Mouse (Mus musculus) neutrophil, adult 5-6 weeks (primary cell): ENCODE measurements around the gene Sgsm1. TPM values are rescaled to one million over a fixed set of nuclear protein-coding genes. Genes with fewer than 3 reads are reported as not detected.

Experiments used
- ATAC-seq: fragments of 151-379, 151-347 bp; 2 replicates; pipeline ENCODE4 v1.8.0; 2017; ENCODE audit warnings: mild to moderate bottlenecking, moderate TSS enrichment; ENCODE audit not compliant: insufficient number of reproducible peaks, poor library complexity, low FRiP score, severe bottlenecking; ENCODE audit errors: extremely low read depth
- total RNA-seq: library from RNA; stranded (forward); fragments of 200-1000 nt; gene quantifications from 2 replicates; pipeline ENCODE4 v1.2.3, GENCODE M21; 2017

The Sgsm1 gene
- total RNA-seq, 1 experiment from 2014 or later, result not detected

DNA sequence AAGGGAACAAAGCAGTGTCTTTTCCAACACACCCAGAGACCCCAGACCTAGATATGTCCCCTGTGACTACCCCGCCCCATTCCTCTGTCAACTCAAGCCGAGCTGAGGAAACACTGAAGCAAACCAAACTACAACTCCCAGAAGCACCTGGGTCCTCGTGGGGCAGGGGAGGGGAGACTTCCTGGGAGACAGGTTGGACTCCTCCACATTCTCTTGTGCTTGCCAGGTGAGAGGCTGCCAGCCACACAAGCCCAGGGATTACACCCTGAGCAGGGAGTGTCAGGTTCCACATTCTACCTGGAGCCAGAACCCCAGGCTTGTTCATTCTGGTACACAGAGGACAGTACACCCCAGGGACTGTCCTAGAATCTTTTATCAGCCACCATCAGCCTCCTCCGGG lies 86.7 kb downstream of the Sgsm1 start:
- ATAC-seq, result no peak

DNA sequence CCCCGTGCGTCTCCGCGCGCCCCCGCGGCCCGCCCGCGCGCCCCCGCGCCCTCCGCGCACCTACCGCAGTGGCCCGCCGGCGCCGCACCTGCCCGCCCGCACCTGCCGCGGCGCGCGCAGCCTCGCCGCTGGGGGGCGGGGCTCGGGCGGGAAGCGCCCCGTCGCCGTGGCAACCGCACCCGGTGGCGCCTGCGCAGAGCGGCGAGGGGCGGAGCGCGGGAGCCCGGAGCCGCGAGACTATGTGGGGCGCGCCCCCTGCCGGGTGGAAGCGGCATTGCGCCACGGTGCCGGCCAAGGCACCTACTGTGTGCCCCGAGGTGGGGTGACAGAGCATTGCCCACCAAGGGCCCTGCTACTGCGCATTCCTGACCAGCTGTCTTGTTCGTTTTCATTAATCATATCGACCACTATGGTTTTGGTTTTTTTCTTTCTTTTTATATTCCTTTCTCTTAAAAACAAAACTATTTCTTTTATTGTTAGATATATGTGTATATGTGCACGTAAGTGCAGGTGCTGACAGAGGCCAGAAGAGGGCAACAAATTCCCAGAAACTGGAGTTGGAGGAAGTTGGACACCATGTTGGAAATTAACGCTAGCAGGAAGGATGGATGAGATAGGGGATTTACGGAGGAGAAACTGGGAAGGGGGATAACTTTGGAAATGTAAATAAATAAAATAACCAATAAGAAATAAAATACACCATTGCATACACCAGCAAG lies 89.3 kb downstream of the Sgsm1 start, which contains the start of gene 2900026A02Rik:
TSS of gene 2900026A02Rik (minus strand) at position 90 of the 719 bp plus-strand sequence.
- ATAC-seq, result no peak

GRCm38 (mm10) chr5:113220383-113221146 lies 90.0 kb downstream of the Sgsm1 start:
- no peak for ATAC-seq

- no peak for ATAC-seq
Observed at GRCm38 (mm10) chr5:113219876-113220275, 90.7 kb downstream of the Sgsm1 start.

GRCm38 (mm10) chr5:113219450-113219849 lies 91.1 kb downstream of the Sgsm1 start:
- no peak for ATAC-seq

DNA sequence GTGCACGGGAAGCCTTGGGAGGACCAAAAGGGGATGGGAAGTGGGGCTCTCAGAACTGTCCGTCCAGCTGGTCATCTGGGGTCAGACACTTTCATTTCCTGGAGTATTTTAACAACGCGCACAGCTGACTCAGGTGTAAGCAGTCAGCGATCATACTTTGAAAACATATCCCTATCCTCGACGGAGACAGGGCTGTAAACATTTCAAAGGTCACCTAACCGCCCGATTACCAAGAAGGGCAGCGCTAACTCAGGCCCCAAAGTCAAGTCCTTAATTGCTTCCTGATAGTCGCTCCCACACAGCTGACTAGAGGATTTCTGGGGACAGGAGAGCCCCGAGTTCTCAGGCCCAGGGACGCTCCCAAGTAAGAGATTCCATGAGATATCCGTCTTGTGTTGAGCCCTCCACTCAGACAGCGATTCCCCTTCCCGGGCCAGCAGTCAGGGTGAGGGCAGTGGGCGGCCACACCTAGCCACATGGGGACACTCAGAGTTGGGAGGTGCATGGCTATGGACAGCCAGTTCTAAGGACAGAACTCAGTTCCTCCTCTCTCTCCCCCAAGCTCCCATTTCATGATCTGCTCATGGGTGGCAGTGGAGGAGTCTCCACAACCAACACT lies 91.9 kb downstream of the Sgsm1 start:
- no peak for ATAC-seq

DNA sequence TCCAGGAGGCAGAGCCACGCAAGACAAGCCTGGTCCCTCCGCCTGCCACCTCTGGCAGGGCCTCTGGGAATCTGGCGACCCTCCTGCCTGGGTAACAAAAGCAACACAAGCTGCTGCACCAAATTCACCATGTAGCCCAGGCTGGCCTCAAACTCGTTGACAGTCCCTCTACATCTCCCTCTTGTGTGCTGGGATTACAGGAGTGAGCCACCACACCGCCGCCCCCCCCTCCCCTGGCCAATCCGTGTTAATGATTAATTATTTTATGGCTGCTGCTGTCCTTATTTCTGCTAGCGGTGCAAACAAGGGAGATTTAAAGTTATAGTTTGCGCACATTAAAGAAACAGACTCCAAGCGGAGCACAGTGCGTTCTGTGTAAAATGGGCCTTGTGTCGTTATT lies 93.5 kb downstream of the Sgsm1 start:
- ATAC-seq, result no peak

DNA sequence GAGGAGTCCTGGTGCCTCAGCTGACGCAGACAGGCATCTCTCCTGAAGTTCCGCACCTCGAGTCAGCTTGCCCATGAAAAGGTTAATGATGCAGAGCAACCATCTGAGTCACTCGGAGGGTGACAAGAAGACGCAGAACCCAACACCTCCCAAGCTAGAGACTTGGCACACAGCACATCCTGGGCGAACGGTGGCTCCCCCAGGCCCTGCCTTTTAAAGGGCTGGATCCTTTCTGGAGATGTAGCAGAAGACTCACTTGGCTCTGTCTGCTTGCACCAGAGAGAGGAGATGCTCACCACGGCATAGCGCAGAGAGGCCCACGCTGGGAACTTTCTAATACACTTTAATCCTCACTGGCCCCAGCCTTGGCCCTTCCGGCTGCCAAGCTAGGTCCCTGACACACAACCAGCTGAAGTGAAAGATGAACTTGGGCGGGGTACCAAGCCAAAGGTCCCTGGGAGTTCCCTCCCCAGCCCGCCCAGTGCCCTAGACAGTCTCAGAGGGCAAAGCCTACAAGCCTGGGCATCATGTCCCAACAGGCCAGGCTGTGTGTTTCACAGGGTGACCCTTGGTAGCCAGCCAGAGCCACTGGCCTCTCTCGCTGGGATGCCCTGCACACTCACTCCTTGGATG lies 94.1 kb downstream of the Sgsm1 start:
- no peak for ATAC-seq

GRCm38 (mm10) chr5:113215610-113216011 lies 95.0 kb downstream of the Sgsm1 start:
- no peak for ATAC-seq

- ATAC-seq, result no peak
Observed at GRCm38 (mm10) chr5:113214455-113214854, 96.1 kb downstream of the Sgsm1 start.

- no peak for ATAC-seq
Observed at GRCm38 (mm10) chr5:113214041-113214440, 96.5 kb downstream of the Sgsm1 start.

GRCm38 (mm10) chr5:113212156-113212835 lies 98.3 kb downstream of the Sgsm1 start:
- no peak for ATAC-seq

DNA sequence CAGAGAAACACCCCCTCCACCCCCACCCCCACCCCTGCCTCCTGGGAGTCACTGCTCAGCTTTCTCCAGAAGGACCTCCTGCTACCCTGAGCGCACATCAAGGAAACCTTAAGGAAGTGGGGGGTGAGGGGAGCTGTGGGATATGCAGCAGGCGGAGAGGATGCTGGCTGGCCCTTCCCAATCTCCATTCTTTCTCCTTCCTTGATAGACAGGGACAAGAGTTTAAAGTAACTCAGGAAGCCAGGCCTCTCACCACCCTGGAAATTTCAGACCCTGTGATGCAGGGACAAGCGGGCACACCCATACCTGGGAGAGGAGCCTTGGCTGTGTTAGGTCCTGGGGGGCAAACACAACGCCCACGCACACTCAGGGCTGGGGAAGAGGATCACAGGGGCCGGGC lies 100.3 kb downstream of the Sgsm1 start:
- no peak for ATAC-seq

DNA sequence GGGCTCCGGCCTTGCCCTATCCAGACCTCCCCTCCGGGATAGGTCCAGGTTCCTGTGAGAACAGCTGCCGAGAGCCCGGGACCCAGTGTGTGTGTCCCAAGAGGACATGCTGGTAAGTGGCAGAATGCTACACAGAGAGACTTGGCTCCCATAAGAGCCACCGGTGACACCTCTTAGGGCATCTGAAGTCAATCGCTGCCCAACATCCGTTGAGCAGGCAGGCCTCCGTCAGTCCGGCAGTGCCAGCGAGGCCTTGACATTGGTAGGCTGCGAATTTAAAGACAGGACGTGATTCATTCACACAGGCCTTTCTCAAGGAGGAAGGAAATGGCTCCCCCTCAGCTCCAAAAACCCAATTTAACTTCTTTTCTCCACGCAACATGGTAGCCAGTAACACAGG lies 100.7 kb downstream of the Sgsm1 start:
- ATAC-seq, result no peak

DNA sequence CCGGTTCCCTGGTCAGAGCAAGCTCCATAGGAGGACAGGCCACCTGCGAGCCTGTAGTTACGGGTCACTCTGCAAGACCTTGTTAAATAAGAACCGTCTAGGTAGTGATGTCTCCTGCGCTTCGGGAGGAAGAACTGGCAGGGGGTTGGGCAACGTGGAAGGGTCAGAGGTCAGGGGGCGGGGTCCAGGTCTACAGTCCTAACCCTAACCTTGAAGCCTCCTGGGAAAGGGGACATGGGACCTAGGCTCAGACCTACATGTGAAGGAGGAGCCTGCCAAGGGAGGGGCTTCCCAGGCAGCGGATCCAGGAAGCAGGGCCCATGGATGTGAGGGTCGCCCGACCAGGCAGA lies 101.2 kb downstream of the Sgsm1 start:
- ATAC-seq, result no peak

- no peak for ATAC-seq
Observed at GRCm38 (mm10) chr5:113208622-113209400, 101.8 kb downstream of the Sgsm1 start.

DNA sequence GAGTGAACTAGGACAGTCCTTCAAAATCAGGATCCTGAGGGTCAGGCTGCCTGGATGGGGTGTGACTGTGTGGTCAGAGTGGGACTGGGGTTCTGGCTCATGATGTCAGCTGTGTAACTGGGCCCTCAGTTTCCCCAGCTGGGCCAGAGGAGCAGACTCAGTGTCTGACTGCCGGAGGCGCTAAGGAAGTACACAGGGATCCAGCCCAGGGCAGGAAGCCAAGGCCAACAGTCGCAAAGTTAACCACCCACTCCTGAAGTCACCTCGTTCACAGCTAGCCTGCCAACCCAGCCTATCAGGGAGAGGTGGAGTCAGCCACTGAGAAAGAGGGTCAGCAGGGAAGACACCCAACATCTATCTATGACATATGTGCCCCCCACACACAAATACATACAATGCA lies 102.5 kb downstream of the Sgsm1 start:
- no peak for ATAC-seq

DNA sequence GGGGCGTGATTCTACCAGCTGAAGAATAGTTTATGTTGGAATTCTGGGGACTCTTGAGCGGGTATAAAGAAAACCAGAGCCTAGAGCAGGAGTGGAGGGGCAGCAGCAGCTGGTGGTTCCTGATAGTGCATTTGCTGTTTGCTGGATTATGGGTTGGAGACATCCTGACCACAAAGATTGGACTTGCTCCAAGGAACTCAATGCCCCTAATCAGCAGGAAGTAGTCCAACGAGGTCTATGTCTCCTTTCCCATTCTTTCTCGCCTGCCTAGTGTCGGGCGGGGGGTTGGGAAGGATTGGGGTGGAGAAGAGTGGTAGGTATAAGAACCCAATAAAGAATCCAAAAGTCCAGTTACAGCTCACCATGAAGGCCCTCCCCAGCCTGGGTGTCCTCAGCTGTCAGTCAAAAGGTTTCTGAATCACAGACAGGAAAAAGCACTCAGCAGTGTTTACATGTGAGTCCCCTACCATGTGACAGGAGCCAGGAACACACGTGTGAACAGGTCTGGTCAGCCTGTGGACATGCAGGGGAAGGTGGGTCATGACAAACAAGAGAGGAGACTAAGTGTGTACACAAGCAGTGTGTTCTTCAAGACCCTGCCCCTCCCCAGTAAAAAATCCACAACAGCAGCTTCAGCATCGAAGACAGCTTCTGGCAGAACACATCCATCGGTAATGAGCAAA lies 103.8 kb downstream of the Sgsm1 start:
- no peak for ATAC-seq
